Mouse (Mus musculus) neutrophil, adult 5-6 weeks (primary cell): ENCODE results near the gene Adarb1. TPM values are rescaled to one million over a fixed set of nuclear protein-coding genes. Genes with fewer than 3 reads are reported as not detected.

Experiments used
- ATAC-seq: fragments of 151-379, 151-347 bp; 2 replicates; pipeline ENCODE4 v1.8.0; 2017; ENCODE audit warnings: mild to moderate bottlenecking, moderate TSS enrichment; ENCODE audit not compliant: insufficient number of reproducible peaks, poor library complexity, low FRiP score, severe bottlenecking; ENCODE audit errors: extremely low read depth
- total RNA-seq: library from RNA; stranded (forward); fragments of 200-1000 nt; gene quantifications from 2 replicates; pipeline ENCODE4 v1.2.3, GENCODE M21; 2017

Adarb1 gene
- total RNA-seq, 1 experiment from 2014 or later = 0.35 TPM

- no peak for ATAC-seq
Observed at GRCm38 (mm10) chr10:77398082-77398481, 20.0 kb downstream of the Adarb1 start.

DNA sequence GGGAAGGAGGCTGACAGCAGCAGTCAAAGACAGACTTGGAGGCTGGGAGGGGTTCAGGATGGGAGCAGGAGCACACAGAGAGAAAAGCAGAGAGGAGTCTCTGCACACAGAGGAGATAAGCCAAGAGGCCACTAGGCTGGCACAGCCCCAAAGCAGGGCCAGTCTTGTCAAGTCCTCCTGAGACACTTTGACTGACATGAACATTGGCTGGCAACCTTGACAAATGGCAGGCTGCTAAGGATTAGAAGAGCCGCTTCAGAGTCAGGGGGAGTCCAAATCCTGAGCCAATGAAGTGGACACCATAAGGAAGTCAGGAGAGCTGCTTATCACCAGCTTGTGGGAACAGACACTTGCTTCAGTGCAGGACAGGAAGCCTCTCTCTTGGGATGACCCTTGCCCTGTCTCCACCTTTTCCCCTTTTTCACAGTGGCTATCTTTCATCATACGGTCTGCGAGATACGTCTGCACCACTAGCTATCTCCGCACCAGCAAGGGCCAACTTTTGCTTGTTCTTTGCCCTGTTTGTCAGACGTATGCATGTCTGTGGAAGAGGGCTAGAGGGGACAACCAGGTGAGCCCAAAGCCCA lies 20.9 kb downstream of the Adarb1 start:
- no peak for ATAC-seq

DNA sequence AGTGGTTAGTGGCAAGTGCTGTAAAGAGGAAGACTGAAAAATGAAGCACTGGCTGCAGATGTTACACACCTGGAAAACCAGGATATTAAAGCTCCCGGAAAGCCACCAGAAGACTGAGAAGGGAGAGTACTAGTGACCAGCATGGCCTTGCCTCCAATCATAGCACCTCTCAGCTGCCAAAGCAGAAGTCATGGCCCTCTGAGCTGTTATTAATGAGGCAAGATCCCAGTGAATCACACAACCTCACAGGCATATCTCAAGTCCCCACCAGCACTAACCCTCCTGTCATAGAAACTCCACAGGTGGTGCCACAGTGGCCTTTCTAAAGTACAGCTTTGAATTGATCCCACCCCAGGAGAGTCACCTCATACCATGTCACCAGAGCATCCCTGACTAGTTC lies 22.1 kb downstream of the Adarb1 start:
- no peak for ATAC-seq

DNA sequence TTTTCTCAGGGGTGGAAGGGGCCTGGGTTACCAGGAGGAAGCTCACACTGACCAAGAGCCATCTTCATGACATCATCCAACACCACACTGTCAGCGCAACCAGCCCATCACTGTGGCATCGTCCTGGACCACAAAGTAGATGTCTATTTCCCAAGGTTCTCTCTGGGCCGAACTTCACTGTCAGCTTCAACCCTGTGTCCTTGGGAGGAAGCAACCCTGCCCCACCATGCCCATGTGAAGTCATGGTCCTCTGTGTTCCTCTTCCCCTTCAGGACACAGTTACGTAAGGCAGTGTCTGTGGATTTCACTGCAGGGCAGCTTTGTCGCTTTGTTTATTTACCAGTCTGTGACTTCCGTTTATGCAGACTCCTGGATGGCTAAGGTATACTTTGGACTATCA lies 27.0 kb downstream of the Adarb1 start:
- no peak for ATAC-seq

DNA sequence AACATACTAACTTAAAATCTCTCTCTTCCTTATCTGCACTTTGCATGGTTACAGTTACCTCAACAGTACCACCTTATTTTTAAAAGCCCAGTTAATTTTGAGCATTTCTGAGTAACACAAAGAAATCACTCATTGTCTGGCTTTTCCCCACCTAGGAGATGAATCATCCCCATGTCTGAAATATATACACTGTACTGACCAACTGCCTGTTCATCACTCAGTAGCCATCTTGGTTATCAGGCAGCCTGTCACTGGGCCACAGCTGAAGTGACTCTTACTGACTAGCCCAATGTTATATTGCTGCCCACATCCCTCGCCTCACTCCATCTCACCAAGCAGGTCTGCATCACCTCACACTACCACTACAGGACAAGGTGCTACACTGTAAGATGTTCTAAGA lies 30.5 kb downstream of the Adarb1 start:
- ATAC-seq = no peak

DNA sequence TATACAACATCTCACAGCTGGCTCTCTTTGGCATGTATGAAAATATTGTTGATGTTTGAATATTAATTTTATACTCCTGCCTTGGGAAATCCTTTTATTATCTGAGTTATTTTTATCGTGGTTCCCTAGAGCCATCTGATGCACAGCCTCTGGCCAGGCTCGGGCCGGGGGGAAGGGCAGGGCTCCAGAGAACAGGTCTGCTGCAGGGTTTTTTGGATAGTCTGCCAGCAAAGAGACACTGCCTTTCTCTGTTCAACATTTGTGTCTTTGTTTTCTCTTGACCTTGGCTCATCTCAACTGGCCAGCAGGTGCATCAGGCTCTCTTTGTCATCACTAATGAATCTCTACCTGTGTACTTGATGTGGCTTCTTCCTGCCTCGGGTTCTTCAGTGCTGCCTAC lies 32.3 kb downstream of the Adarb1 start:
- no peak for ATAC-seq

DNA sequence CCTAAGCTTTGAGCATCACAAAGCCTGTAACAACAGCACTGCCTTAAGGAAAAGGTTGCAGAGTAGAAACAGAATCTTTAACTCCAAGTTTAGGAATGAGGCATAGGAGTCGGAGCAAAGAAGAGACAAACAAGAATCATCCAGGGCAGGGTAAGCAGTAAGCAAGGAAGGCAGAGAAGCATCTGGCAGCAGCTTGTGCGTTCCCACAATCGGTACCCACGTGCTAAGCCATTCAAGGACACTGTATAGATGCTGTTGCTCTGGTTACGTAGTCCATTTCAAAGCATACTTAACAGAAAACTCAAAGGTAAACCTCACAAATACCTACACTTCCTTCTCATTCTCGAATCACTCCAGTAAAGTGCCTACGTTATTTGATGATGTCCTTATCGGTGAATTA lies 35.0 kb downstream of the Adarb1 start:
- no peak for ATAC-seq

GRCm38 (mm10) chr10:77381191-77381590 lies 36.9 kb downstream of the Adarb1 start:
- no peak for ATAC-seq

- no peak for ATAC-seq
Observed at GRCm38 (mm10) chr10:77380716-77381115, 37.4 kb downstream of the Adarb1 start.

GRCm38 (mm10) chr10:77379199-77379598 lies 38.9 kb downstream of the Adarb1 start:
- no peak for ATAC-seq

DNA sequence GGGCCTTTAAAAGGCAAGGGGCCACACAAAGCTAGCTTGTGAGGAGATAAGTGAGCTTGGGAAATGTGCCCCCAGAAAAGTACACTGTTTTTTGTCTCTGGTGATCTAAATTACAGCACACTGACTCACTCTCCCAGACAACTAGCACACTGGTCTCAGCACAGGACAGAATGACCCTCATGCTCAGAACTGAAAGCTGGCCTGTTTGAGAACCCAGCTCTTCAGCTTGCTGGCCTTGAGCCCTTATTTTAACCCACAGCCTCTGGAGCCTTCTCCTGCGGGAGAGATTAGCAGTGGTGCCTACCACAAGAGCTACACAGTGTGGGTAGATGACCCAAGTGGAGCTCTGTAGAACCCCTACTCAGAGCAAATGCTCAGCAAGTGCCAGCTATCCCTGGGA lies 42.0 kb downstream of the Adarb1 start:
- ATAC-seq = no peak

DNA sequence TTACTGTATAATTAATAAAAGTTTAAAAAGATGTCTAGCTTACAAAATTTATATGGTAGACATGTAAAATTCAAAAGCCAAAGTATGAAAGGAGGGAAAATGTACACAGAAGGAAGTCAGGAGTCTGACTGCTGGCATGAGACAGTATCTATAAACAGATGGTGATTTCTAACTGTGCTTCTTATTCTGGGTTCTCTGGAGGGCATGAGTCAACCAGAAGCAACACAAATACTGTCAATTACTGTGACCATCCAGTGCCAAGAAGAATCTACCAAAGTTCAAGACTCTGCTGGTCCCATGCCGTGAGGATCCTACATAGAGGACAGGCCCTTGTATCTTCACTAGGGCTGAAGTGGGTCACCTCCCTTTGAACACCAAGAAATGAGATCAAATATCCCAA lies 43.1 kb downstream of the Adarb1 start:
- ATAC-seq = no peak

GRCm38 (mm10) chr10:77374407-77374806 lies 43.7 kb downstream of the Adarb1 start:
- no peak for ATAC-seq

DNA sequence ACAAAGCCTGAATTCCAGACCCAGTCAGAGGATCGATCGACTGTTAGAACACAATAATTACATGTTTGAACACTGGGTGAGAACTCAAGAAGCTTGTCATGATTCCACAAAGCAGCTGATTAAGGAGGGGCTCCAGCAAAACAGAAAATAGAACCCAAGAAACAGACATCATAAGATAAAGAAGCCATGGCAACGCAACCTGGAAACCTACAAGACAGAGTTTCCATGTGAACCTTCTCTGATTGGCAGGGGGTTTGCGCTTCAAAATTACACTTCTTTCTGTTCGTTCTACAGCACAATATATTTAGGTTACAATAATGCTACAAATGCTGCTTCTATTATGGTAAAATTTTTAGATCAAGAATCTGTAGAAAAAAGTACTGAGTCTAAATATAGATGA lies 47.9 kb downstream of the Adarb1 start:
- ATAC-seq = no peak

DNA sequence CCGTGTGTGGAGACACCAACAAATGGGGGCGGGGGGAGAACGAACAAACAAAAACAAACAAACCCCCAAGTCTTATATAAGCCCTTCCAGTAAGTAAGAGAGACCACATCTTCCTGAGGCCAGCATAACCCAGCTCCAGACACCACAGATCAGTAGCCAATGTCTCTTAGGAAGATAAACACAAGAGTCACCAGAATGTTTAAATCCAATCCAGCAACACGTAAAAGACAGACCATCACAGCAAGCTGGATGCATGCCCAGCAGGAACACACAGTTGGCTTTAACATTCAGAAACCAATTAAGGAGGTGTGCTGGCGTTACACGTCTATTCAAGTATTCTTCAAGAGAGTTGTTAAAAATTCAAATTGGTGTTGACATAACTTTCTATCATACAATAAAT lies 50.1 kb downstream of the Adarb1 start:
- ATAC-seq = no peak

DNA sequence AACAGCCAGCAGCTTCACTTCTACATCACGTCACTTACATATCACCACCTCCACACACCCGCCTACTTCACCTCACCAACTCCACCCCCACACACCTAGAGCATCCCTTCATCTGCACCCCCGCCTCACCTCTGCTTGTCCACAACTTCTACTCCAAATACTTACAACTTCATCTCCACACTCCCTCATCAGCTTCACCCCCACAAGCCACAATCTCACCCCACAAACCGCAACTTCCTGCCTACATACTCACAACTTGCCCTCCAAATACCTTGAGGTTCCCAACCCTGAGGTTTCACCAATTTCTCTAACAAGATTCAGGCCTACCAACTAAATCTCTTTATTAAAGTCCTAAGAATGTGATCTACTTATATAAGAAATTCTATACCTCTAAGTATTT lies 51.1 kb downstream of the Adarb1 start:
- no peak for ATAC-seq

DNA sequence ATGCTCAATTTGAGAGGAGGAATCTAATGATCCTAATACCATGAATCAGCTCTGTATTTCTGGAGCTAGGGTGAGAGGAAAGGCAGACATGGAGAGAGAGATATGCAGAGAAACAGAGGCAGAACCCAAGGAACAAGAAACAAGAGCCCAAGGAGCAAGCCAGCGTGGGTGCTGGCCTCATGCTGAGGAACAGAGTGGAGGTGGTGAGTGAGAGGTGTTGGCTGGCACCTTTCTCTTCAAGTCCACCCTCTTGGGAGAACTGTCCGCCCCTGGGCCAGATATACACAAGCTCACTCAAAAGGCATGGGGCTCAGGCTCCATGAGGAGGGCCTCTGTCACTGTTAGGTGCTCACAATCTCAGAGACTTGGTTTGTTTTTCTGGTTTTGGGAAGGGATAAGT lies 52.9 kb downstream of the Adarb1 start:
- ATAC-seq = no peak

- no peak for ATAC-seq
Observed at GRCm38 (mm10) chr10:77360486-77360885, 57.6 kb downstream of the Adarb1 start.

- ATAC-seq = no peak
Observed at GRCm38 (mm10) chr10:77357957-77358356, 60.1 kb downstream of the Adarb1 start.

- 0 out of 2 replicates have a peak, but pooled peaks have one; percentile 23 for ATAC-seq
Observed at GRCm38 (mm10) chr10:77353031-77353745, 64.9 kb downstream of the Adarb1 start.

DNA sequence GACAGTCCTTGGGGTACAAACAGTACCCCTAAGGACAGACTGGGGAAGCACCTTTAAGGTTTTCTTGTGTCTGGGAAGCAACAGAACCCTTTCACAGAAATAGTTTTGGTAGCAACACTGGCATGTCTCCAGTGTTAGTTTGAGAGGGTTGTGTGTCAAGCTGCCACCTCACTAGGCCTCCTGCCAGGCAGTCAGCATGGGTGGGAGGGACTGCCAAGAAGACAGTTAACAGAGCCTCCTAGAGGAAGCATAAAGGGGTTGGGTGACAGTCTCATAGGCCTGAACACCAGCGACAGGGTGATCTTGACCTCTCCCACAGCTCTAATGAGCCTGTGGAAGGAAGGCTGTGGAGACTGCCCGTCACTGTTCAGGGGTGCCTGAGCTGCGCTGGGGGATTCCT lies 75.2 kb downstream of the Adarb1 start:
- ATAC-seq = no peak
